Mouse (Mus musculus) liver, postnatal 0 days (tissue): ENCODE data around the gene Katnal1. TPM values are rescaled to one million over a fixed set of nuclear protein-coding genes. Genes with fewer than 3 reads are reported as not detected.
A peak's percentile ranks its signal among the peaks of the same experiment; 100 is the strongest.

Experiments used
- ATAC-seq: fragments of 200-750 bp; cut with Nextera tagmentation; 2 replicates; pipeline ENCODE4 v1.8.0; 2017; ENCODE audit warnings: mild to moderate bottlenecking, moderate library complexity
- DNase-seq: peaks from one replicate; pipeline ENCODE4 v3.0.0-alpha.2; 2016
- H3K27ac ChIP-seq: fragments of 300-500 bp; sonication (generic); 2 replicates; pipeline ENCODE4 v1.5.1; 2014; ENCODE audit warnings: antibody characterized with exemption, moderate library complexity, mild to moderate bottlenecking, low read depth
- H3K27me3 ChIP-seq: fragments of 300-500 bp; sonication (generic); 2 replicates; pipeline ENCODE4 v1.6.1; 2014; ENCODE audit warnings: low read length, control low read depth, mixed read lengths; ENCODE audit not compliant: insufficient read depth
- H3K36me3 ChIP-seq: fragments of 300-500 bp; sonication (generic); replicated peaks from 2 replicates; pipeline ENCODE4 v1.6.1; 2014; ENCODE audit warnings: mild to moderate bottlenecking, control low read depth, low read length, moderate library complexity, mixed read lengths; ENCODE audit not compliant: insufficient read depth
- H3K4me1 ChIP-seq: fragments of 300-500 bp; sonication (generic); 2 replicates; pipeline ENCODE4 v1.6.1; 2014; ENCODE audit warnings: antibody characterized with exemption, mild to moderate bottlenecking, control low read depth; ENCODE audit not compliant: insufficient read depth
- H3K4me2 ChIP-seq: fragments of 300-500 bp; sonication (generic); 2 replicates; pipeline ENCODE4 v1.6.1; 2014; ENCODE audit warnings: low read depth, mild to moderate bottlenecking, low read length, moderate library complexity, mixed read lengths
- H3K4me3 ChIP-seq: fragments of 300-500 bp; sonication (generic); 2 replicates; pipeline ENCODE4 v1.5.1; 2014; ENCODE audit warnings: low read depth, low read length
- H3K9ac ChIP-seq: fragments of 300-500 bp; sonication (generic); replicated peaks from 2 replicates; pipeline ENCODE4 v1.6.1; 2014; ENCODE audit warnings: mild to moderate bottlenecking, moderate library complexity
- H3K9me3 ChIP-seq: fragments of 300-500 bp; sonication (generic); 2 replicates; pipeline ENCODE4 v1.6.1; 2016; ENCODE audit warnings: mild to moderate bottlenecking, control low read depth, low read length, mixed read lengths
- CTCF ChIP-seq: sonication (generic); IDR thresholded peaks from 2 replicates; pipeline ENCODE4 v1.5.1; 2016; ENCODE audit warnings: antibody characterized with exemption, low read depth
- EP300 ChIP-seq: IDR thresholded peaks from 2 replicates; pipeline ENCODE4 v1.6.1; 2016; ENCODE audit warnings: antibody characterized with exemption, low read depth, mild to moderate bottlenecking
- WGBS: fragments of 180-500 bp; shearing (Covaris S2); extraction: QIAGEN DNeasy Blood & Tissue Kit; methylation state at CpG from one replicate; pipeline ENCODE4 v1.1.7; 2014; ENCODE audit not compliant: insufficient replicate concordance; 5-methylcytosine and 5-hydroxymethylcytosine counted together
- polyA plus RNA-seq: library from polyadenylated mRNA; unstranded; fragments of >200 nt; fragmentation: Nextera tagmentation; extraction: Ambion mirVana; gene quantifications from 2 replicates; pipeline ENCODE4 v1.2.1, GENCODE M21; 2015

Katnal1 gene
- polyA plus RNA-seq, 1 experiment from 2014 or later = 4.8 TPM

DNA sequence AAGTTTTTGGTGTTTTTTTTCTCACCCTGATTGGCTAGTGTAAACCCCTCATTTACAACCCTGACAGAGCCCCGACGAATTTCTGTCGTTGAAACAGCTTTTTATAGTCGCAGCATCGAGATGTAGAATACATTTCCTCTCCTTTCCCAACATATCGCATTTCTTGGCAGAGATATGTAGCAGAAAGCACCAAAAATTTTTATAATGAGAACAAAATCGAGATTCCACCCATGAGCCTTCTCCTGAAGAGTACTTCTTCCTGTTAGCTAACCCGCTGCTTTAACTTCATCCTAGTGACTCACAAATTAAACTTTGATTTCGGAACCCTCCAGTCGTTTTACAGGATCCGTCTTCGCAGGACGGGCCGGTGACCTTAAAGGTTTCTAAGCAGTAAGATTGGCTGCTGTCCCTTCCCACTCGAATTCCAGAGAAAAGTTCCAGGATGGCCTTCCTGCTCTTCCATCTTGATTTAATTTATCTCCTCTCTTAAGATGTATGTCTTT is 36.0 kb upstream of the Katnal1 start:
- 67% methylated on average over 15 of the region's 15 CpGs for WGBS
- Histone ChIP-seq H3K27ac (peak overlapping the region; percentile 69), H3K4me2 (0 out of 2 replicates have a peak overlapping the region, but pooled peaks have one; percentile 58), H3K27me3 (no peaks in the 10 kb centered on the region), H3K4me1 (peaks cover 44% of the 10 kb centered on the region), H3K4me3 (no peak overlapping the region), H3K36me3 (no peaks in the 10 kb centered on the region), H3K9ac (no peak overlapping the region), H3K9me3 (no peaks in the 10 kb centered on the region)
- ATAC-seq = no peak
- TF ChIP-seq CTCF (no peak), EP300 (no peak)
- no peak for DNase-seq

DNA sequence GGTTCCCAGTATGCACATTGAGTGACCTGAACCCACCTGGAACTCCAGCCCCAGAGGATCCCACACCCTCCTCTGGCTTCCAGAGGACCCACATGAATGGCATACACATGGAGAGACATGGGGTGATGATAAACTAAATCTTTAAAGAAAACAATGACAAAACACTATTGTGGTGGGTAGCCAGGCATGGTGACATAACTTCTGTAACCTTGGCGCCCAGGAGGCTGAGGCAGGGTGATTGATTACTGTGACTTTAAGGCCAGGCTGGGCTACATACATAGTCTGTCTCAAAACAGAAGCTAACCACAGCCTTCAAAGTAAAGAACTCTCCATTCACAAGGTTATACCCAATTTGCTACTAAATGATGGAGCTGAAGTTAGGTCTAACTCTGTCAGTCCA is 35.1 kb upstream of the Katnal1 start:
- 80% methylated on average over 1 of the region's 1 CpGs for WGBS
- no peaks in the 10 kb centered on the region for H3K9me3 ChIP-seq
- H3K4me3 ChIP-seq = no peak overlapping the region
- peaks cover 41% of the 10 kb centered on the region for H3K4me1 ChIP-seq
- no peak for DNase-seq
- no peaks in the 10 kb centered on the region for H3K36me3 ChIP-seq
- H3K27me3 ChIP-seq = no peaks in the 10 kb centered on the region
- H3K9ac ChIP-seq = no peak overlapping the region
- peak overlapping the region; percentile 69 for H3K27ac ChIP-seq
- TF ChIP-seq CTCF (no peak), EP300 (no peak)
- no peak for ATAC-seq
- no peak overlapping the region for H3K4me2 ChIP-seq

DNA sequence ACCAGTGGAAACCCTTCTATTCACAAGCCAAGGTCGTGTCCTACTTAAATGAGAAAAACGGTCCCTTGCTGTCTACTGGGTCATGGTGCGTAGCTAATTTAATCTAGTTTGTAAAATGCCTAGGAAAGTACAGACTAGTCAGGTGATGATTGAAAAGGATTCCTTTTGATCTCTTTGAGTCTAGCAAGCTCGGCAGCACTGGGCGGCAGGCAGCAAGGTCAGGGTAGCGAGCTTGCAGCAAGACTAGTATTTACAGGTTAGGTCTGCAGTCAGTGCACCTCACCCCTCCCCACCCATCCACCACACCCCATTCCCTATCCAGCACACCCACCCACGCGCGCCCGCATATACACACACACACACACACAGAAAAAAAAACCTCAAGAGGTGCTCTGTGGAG is 31.1 kb upstream of the Katnal1 start:
- peaks cover 29% of the 10 kb centered on the region for H3K4me1 ChIP-seq
- no peaks in the 10 kb centered on the region for H3K27me3 ChIP-seq
- peak overlapping the region; percentile 96 for H3K27ac ChIP-seq
- peak overlapping the region; percentile 49 for H3K4me3 ChIP-seq
- peak overlapping the region; percentile 86 for H3K4me2 ChIP-seq
- H3K9ac ChIP-seq = peak overlapping the region; percentile 63
- no peak for ATAC-seq
- no peaks in the 10 kb centered on the region for H3K36me3 ChIP-seq
- no peaks in the 10 kb centered on the region for H3K9me3 ChIP-seq
- TF ChIP-seq CTCF (no peak), EP300 (no peak)
- 59% methylated on average over 10 of the region's 10 CpGs for WGBS
- no peak for DNase-seq

DNA sequence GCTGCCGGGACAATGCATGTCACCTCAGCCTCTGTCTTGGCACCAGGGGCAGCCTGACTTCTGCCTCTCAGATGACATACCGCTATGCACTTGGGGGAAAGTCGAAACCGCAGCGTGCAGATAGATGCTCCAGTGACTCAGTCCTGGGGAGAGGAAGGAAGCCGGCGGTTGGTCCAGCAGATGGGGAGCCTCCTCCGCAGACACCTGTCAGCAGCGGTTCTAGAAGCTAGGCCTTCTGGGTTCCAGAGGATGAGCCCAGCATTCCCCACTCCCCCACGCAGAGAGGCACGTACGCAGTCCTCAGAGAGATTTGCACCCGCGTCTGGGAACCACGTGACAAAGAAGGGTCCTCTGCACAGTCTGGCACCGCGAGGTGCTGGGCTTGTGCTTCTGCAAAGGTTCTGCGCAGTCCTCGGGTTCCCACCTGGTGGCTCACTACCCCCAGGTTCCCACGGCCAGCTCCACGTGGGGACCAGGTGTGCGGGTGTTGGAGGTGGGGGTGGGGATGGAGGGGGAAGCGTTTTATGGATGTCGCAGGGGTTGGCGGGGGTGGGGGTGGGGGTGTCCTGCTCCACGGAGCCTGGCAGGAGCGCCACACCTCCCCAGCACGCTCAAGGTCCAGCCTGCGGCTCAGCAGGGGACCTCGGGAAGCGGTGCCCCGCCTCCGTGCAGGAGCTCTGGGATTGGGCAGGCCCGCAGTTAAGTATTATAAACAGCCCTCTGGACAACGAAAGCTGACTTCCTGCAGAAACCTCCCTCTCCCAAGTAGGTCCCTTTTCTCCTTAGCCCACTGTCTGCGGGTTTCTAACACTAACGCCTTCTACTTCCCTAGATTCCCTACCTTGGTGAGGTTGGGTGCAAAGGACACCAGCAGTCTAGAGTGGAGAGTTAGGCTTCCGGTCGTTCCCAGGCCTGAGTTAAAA is 30.2 kb upstream of the Katnal1 start:
- Histone ChIP-seq H3K36me3 (no peaks in the 10 kb centered on the region), H3K4me3 (peak overlapping the region; percentile 49), H3K4me2 (peak overlapping the region; percentile 86), H3K27me3 (no peaks in the 10 kb centered on the region), H3K4me1 (peaks cover 33% of the 10 kb centered on the region), H3K9ac (peak overlapping the region; percentile 63), H3K9me3 (no peaks in the 10 kb centered on the region), H3K27ac (peak overlapping the region; percentile 96)
- peak; percentile 74 for DNase-seq
- peak; percentile 86 for ATAC-seq
- peak; percentile 9; the same call in 1 of the 2 replicates for TF ChIP-seq CTCF
- TF ChIP-seq EP300 = peak; percentile 16; the same call in 1 of the 2 replicates
- WGBS = 3% methylated on average over 36 of the region's 39 CpGs

DNA sequence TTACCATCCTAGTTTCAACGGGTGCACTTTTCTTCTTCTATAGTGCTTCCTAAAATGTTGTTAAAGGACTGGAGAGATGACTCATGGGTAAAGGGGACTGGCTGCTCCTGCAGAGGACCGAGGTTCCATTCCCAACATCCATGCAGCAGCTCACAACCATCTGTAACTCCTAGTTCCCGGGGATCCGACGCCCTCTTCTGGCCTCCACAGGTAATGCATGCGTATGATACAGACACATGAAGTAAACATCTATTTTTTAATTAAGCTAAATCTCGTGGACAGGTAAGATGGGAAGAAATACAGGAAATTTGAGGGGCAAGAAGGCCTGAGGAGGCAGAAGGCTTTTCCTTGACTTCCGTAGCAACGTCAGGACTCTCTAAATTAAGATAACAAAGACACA is 29.2 kb upstream of the Katnal1 start:
- TF ChIP-seq EP300 (no peak), CTCF (peak; percentile 79)
- Histone ChIP-seq H3K9me3 (no peaks in the 10 kb centered on the region), H3K27me3 (no peaks in the 10 kb centered on the region), H3K4me2 (peak overlapping the region; percentile 86), H3K4me3 (peak overlapping the region; percentile 49), H3K36me3 (no peaks in the 10 kb centered on the region), H3K4me1 (peaks cover 33% of the 10 kb centered on the region), H3K27ac (peak overlapping the region; percentile 96), H3K9ac (no peak overlapping the region; the same call in 1 of the 2 replicates)
- DNase-seq (peak; percentile 60), ATAC-seq (no peak)
- 31% methylated on average over 9 of the region's 9 CpGs for WGBS

DNA sequence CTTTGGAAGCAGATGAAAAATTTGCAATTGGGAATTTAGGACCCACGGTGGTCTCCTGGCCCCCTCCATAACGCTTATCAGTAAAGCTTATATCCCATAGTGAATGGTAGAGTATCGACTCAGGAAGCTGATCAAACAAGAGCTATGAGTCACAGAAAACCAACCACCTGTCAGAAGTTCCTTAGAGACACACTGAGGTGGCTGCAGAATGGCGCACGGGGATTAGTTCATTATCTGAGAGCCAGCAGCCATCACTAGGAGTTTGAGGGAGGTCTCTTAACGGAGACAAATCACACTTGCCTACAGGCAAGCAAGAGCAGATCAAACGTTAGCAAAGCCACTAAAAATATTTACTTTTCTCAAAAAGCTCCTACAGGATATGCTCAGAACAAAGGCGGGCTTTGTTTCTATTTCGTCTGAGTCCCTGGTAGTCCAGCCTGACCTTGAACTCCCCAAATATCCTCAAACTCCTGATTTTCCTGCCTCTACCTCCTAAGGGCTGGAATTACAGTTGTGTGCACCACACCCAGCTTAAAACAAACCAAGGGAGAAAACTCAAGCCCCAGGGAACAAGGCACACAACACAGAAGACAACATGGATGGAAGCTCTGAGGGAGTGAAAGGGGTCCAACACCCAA is 27.9 kb upstream of the Katnal1 start:
- H3K27me3 ChIP-seq = no peaks in the 10 kb centered on the region
- no peaks in the 10 kb centered on the region for H3K36me3 ChIP-seq
- ATAC-seq = no peak
- 39% methylated on average over 9 of the region's 9 CpGs for WGBS
- H3K27ac ChIP-seq = peak overlapping the region; percentile 62
- H3K4me1 ChIP-seq = peaks cover 37% of the 10 kb centered on the region
- 0 out of 2 replicates have a peak overlapping the region, but pooled peaks have one; percentile 30 for H3K9ac ChIP-seq
- TF ChIP-seq CTCF (no peak), EP300 (no peak)
- DNase-seq = no peak
- H3K4me2 ChIP-seq = peak overlapping the region; percentile 23; the same call in 1 of the 2 replicates
- no peaks in the 10 kb centered on the region for H3K9me3 ChIP-seq
- no peak overlapping the region for H3K4me3 ChIP-seq
